Mouse (Mus musculus): ENCODE data around the gene Mlxip. TPM values are rescaled to one million over a fixed set of nuclear protein-coding genes. Genes with fewer than 3 reads are reported as not detected.

Gene Mlxip
- polyA plus RNA-seq, 1 experiment from 2014 or later = 17.8 TPM

- no peaks in the 10 kb centered on the region for H3K9me3 ChIP-seq (ENCODE audit: control insufficient read depth)
- H3K4me3 ChIP-seq (ENCODE audit: low read depth, low read length) = no peak overlapping the region
- H3K4me1 ChIP-seq (replicated peaks; ENCODE audit: control insufficient read depth, insufficient read depth, low read length) = peaks cover 3% of the 10 kb centered on the region; the same call in 1 of the 2 replicates
- ATAC-seq = no peak
- H3K9ac ChIP-seq (ENCODE audit: low read depth, low read length) = no peak overlapping the region
- 0 out of 2 replicates have a peak overlapping the region, but pooled peaks have one; percentile 35 for H3K27ac ChIP-seq (ENCODE audit: low read depth, low read length)
- H3K4me2 ChIP-seq (replicated peaks; ENCODE audit: low read depth) = no peak overlapping the region
- no peaks in the 10 kb centered on the region for H3K27me3 ChIP-seq (replicated peaks; ENCODE audit: control insufficient read depth, insufficient read depth, low read length)
- H3K36me3 ChIP-seq (ENCODE audit: control insufficient read depth, insufficient read depth) = no peaks in the 10 kb centered on the region; the same call in 1 of the 2 replicates
- WGBS = 61% methylated on average over 3 of the region's 3 CpGs
- TF ChIP-seq CTCF (IDR thresholded peaks at IDR 0.05; ENCODE audit: low read depth) = no peak
These were observed 37.8 kb downstream of the Mlxip start for GRCm38 (mm10) chr5:123432305-123432874.

- Histone ChIP-seq H3K9ac (ENCODE audit: low read depth, low read length) (no peak overlapping the region), H3K4me2 (replicated peaks; ENCODE audit: low read depth) (0 out of 2 replicates have a peak overlapping the region, but pooled peaks have one; percentile 3), H3K36me3 (ENCODE audit: control insufficient read depth, insufficient read depth) (peaks cover 3% of the 10 kb centered on the region), H3K27ac (ENCODE audit: low read depth, low read length) (no peak overlapping the region; the same call in 1 of the 2 replicates), H3K4me1 (replicated peaks; ENCODE audit: control insufficient read depth, insufficient read depth, low read length) (peaks cover 3% of the 10 kb centered on the region; the same call in 1 of the 2 replicates), H3K27me3 (replicated peaks; ENCODE audit: control insufficient read depth, insufficient read depth, low read length) (no peaks in the 10 kb centered on the region), H3K9me3 (ENCODE audit: control insufficient read depth) (no peaks in the 10 kb centered on the region), H3K4me3 (ENCODE audit: low read depth, low read length) (no peak overlapping the region)
- no peak for ATAC-seq
- peak; percentile 45 for TF ChIP-seq CTCF (IDR thresholded peaks at IDR 0.05; ENCODE audit: low read depth)
- WGBS = 58% methylated on average over 8 of the region's 8 CpGs
These were observed 41.6 kb downstream of the Mlxip start for GRCm38 (mm10) chr5:123436071-123436779.

GRCm38 (mm10) chr5:123436780-123437175 lies 42.2 kb downstream of the Mlxip start:
- TF ChIP-seq CTCF (IDR thresholded peaks at IDR 0.05; ENCODE audit: low read depth) = peak; percentile 87
- Histone ChIP-seq H3K4me2 (replicated peaks; ENCODE audit: low read depth) (no peak overlapping the region), H3K4me1 (replicated peaks; ENCODE audit: control insufficient read depth, insufficient read depth, low read length) (peaks cover 3% of the 10 kb centered on the region; the same call in 1 of the 2 replicates), H3K36me3 (ENCODE audit: control insufficient read depth, insufficient read depth) (peaks cover 8% of the 10 kb centered on the region), H3K27me3 (replicated peaks; ENCODE audit: control insufficient read depth, insufficient read depth, low read length) (no peaks in the 10 kb centered on the region), H3K9me3 (ENCODE audit: control insufficient read depth) (no peaks in the 10 kb centered on the region), H3K9ac (ENCODE audit: low read depth, low read length) (no peak overlapping the region), H3K27ac (ENCODE audit: low read depth, low read length) (no peak overlapping the region), H3K4me3 (ENCODE audit: low read depth, low read length) (no peak overlapping the region)
- 34% methylated on average over 4 of the region's 4 CpGs for WGBS
- no peak for ATAC-seq

- peaks cover 24% of the 10 kb centered on the region for H3K36me3 ChIP-seq (ENCODE audit: control insufficient read depth, insufficient read depth)
- no peak overlapping the region for H3K4me2 ChIP-seq (replicated peaks; ENCODE audit: low read depth)
- no peaks in the 10 kb centered on the region for H3K27me3 ChIP-seq (replicated peaks; ENCODE audit: control insufficient read depth, insufficient read depth, low read length)
- WGBS = 78% methylated on average over 3 of the region's 3 CpGs
- TF ChIP-seq CTCF (IDR thresholded peaks at IDR 0.05; ENCODE audit: low read depth) = no peak
- 0 out of 2 replicates have a peak, but pooled peaks cover 3% of the 10 kb centered on the region for H3K4me1 ChIP-seq (replicated peaks; ENCODE audit: control insufficient read depth, insufficient read depth, low read length)
- no peak for ATAC-seq
- H3K9ac ChIP-seq (ENCODE audit: low read depth, low read length) = no peak overlapping the region
- no peak overlapping the region for H3K27ac ChIP-seq (ENCODE audit: low read depth, low read length)
- no peaks in the 10 kb centered on the region for H3K9me3 ChIP-seq (ENCODE audit: control insufficient read depth)
- no peak overlapping the region for H3K4me3 ChIP-seq (ENCODE audit: low read depth, low read length)
These were observed 43.8 kb downstream of the Mlxip start for GRCm38 (mm10) chr5:123438381-123438780.

- H3K4me1 ChIP-seq (replicated peaks; ENCODE audit: control insufficient read depth, insufficient read depth, low read length) = 0 out of 2 replicates have a peak, but pooled peaks cover 3% of the 10 kb centered on the region
- no peak for ATAC-seq
- 97% methylated on average over 1 of the region's 1 CpGs for WGBS
- no peak overlapping the region for H3K4me3 ChIP-seq (ENCODE audit: low read depth, low read length)
- no peak for TF ChIP-seq CTCF (IDR thresholded peaks at IDR 0.05; ENCODE audit: low read depth)
- H3K36me3 ChIP-seq (ENCODE audit: control insufficient read depth, insufficient read depth) = peaks cover 30% of the 10 kb centered on the region
- no peaks in the 10 kb centered on the region for H3K9me3 ChIP-seq (ENCODE audit: control insufficient read depth)
- H3K9ac ChIP-seq (ENCODE audit: low read depth, low read length) = no peak overlapping the region
- H3K27ac ChIP-seq (ENCODE audit: low read depth, low read length) = no peak overlapping the region
- no peak overlapping the region for H3K4me2 ChIP-seq (replicated peaks; ENCODE audit: low read depth)
- H3K27me3 ChIP-seq (replicated peaks; ENCODE audit: control insufficient read depth, insufficient read depth, low read length) = no peaks in the 10 kb centered on the region
These were observed 44.7 kb downstream of the Mlxip start for GRCm38 (mm10) chr5:123439312-123439711.

GRCm38 (mm10) chr5:123439941-123440340 lies 45.3 kb downstream of the Mlxip start:
- TF ChIP-seq CTCF (IDR thresholded peaks at IDR 0.05; ENCODE audit: low read depth) = peak; percentile 59

More at GRCm38 (mm10) chr5:123439941-123440340, 45.3 kb downstream of the Mlxip start:
- Histone ChIP-seq H3K9me3 (ENCODE audit: control insufficient read depth) (no peaks in the 10 kb centered on the region), H3K4me1 (replicated peaks; ENCODE audit: control insufficient read depth, insufficient read depth, low read length) (0 out of 2 replicates have a peak, but pooled peaks cover 3% of the 10 kb centered on the region), H3K4me3 (ENCODE audit: low read depth, low read length) (no peak overlapping the region), H3K27ac (ENCODE audit: low read depth, low read length) (no peak overlapping the region), H3K27me3 (replicated peaks; ENCODE audit: control insufficient read depth, insufficient read depth, low read length) (no peaks in the 10 kb centered on the region), H3K9ac (ENCODE audit: low read depth, low read length) (no peak overlapping the region), H3K4me2 (replicated peaks; ENCODE audit: low read depth) (no peak overlapping the region), H3K36me3 (ENCODE audit: control insufficient read depth, insufficient read depth) (peaks cover 36% of the 10 kb centered on the region)
- WGBS = 83% methylated on average over 4 of the region's 4 CpGs
- no peak for ATAC-seq

Measured in intestine, postnatal 0 days (tissue).